ENCODE assay signal across 8 mouse cellular contexts in genomic region chr5:73937799-73938198, GRCm38 (mm10).
A peak's percentile ranks its signal among the peaks of the same experiment; 100 is the strongest.
DNase-seq lines count a peak whose midpoint lies in the region; ATAC-seq and TF ChIP-seq lines count a peak whose summit lies in the region.

No protein-coding gene starts in this region.

- intact Hi-C loops in heart, adult 2 months (cut with DNase I), result loop anchor here (1.0 to 10.0 kb wide), 2 partner anchors 137 to 340 kb away; no protein-coding TSS in a partner anchor

- peak; percentile 80 for TF ChIP-seq CTCF in heart, adult 2 months (IDR thresholded peaks at IDR 0.05)

- DNase-seq in heart, adult 2 months, result peak; percentile 8 to 36
- DNase-seq in heart, adult 8-10 months (ENCODE audit: low spot score), result no peak
- DNase-seq in 3T3-L1 (ENCODE audit: low read depth, low spot score), result peak; percentile 69
- peak; percentile 65 for DNase-seq in NIH3T3 (ENCODE audit: low read depth)
- peak; percentile 62 for DNase-seq in cerebellum, adult 9-10 months
- DNase-seq in kidney, postnatal 10 days, result peak; percentile 54
- DNase-seq in splenic B cell, adult 2 months (ENCODE audit: low read depth, low spot score), result peak; percentile 39

- 0 out of 2 replicates have a peak, but pooled peaks have one; percentile 35 for TF ChIP-seq EP300 in heart, adult 2 months (IDR thresholded peaks at IDR 0.05; ENCODE audit: insufficient read depth, low read depth, low read length)

- H3K36me3 ChIP-seq in heart, adult 2 months (ENCODE audit: control insufficient read depth, insufficient read depth, low read length), result no peaks in the 10 kb centered on the region
- H3K36me3 ChIP-seq in splenic B cell, adult 2 months (ENCODE audit: control insufficient read depth, insufficient read depth, low read length, poor library complexity, severe bottlenecking), result no peaks in the 10 kb centered on the region

- TF ChIP-seq POLR2A in heart, adult 2 months (IDR thresholded peaks at IDR 0.05; ENCODE audit: insufficient read depth, low read depth, low read length), result no peak

- 45% methylated on average over 2 of the region's 2 CpGs for WGBS in heart, adult 2 months

- no peak overlapping the region for H3K27ac ChIP-seq in heart, adult 2 months

- no peaks in the 10 kb centered on the region for H3K4me1 ChIP-seq in heart, adult 2 months (ENCODE audit: control insufficient read depth, insufficient read depth, low read length)

- no peaks in the 10 kb centered on the region for H3K79me2 ChIP-seq in heart, adult 2 months (replicated peaks; ENCODE audit: control insufficient read depth, insufficient read depth, low read length)

- ATAC-seq in activated CD4-positive, CD25-positive, alpha-beta regulatory T cell, adult 4 months, result no peak

- no peaks in the 10 kb centered on the region for H3K27me3 ChIP-seq in heart, adult 2 months (ENCODE audit: control insufficient read depth, insufficient read depth, low read length)
- H3K27me3 ChIP-seq in splenic B cell, adult 2 months (ENCODE audit: control insufficient read depth, insufficient read depth, low read length, poor library complexity, severe bottlenecking), result no peaks in the 10 kb centered on the region

- H3K9ac ChIP-seq in heart, adult 2 months (ENCODE audit: low read depth, low read length), result no peak overlapping the region

- no peak overlapping the region for H3K4me3 ChIP-seq in heart, adult 2 months
